Mouse (Mus musculus) cerebellum, adult 11 months (tissue): ENCODE data around the gene Hist1h3a.
"Not testable (repeated sequence)": the region's sequence is repeated elsewhere in the genome, so short reads cannot be mapped to it uniquely, and the experiment has no call there.

Experiments
- DNase-seq: peaks from one replicate; pipeline ENCODE4 v3.0.0; 2022

Hist1h3a gene

GRCm38 (mm10) chr13:23761871-23762821, at the start of gene Hist1h3a:
Gene Hist1h3a (minus strand): TSS chr13:23762386.
- DNase-seq, result peak; percentile 57

- DNase-seq, result no peak
Measured at GRCm38 (mm10) chr13:23806422-23807052, 44.4 kb upstream of the Hist1h3a start, which contains the start of gene Slc17a2. Gene Slc17a2 (plus strand): TSS chr13:23806993.

DNA sequence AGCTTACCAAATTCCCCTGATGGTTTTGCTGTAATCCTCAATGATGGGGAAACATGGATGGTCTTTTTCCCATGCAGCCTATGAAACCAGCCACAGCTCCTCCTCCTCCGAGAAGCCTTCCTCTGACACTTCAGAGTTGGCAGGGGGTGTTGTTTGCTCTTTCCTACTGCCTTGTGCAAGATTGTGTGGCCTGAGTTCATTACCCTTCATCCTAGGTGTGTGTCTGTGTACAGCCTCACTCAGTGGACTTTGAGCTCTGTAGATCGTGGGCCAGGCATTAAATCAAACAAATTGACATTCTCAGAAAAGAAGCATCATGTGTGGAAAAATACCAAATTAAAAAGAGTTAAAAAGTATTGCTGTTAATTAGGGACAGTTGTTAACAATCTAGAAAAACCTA, 42.3 kb upstream of the Hist1h3a start:
- no peak for DNase-seq

- DNase-seq, result no peak
Measured at GRCm38 (mm10) chr13:23799405-23799804, 37.2 kb upstream of the Hist1h3a start.

- DNase-seq, result peak; percentile 8
Measured at GRCm38 (mm10) chr13:23792520-23792919, 30.3 kb upstream of the Hist1h3a start.

GRCm38 (mm10) chr13:23779025-23779424, 16.8 kb upstream of the Hist1h3a start:
- no peak for DNase-seq

DNA sequence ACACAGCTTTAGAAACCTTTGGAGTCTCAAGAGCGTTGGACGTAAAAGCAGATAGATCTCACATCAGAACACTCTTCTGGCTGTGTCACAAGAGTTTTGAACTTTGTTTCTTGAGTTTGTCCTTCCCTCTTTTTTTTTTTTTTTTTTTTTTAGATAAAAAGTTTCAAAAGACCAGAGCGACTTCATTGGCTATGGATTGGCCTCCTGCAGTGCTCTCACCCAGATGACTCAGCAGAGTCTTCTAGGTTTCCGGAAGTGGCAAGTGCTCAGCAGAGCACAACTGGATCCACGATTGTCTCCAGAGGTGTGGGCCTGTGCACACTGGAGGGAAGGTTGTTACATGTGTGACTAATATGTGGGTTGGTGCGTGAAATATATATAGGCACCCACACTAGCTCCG, 16.2 kb upstream of the Hist1h3a start:
- no peak for DNase-seq

- no peak for DNase-seq
Measured at GRCm38 (mm10) chr13:23772561-23773313, 10.6 kb upstream of the Hist1h3a start.

DNA sequence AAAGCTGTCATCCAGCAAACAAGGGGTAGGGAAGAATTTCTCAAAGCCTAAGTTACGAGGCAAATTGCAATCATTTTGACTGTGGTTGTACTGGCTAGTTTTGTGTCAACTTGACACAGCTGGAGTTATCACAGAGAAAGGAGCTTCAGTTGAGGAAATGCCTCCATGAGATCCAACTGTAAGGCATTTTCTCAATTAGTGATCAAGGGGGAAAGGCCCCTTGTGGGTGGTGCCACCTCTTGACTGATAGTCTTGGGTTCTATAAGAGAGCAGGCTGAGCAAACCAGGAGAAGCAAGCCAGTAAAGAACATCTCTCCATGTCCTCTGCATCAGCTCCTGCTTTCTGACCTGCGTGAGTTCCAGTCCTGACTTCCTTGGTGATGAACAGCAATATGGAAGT, 7.4 kb upstream of the Hist1h3a start, which contains the start of gene Trim38:
Trim38 (plus strand) TSS at position 301 of the 400 bp plus-strand sequence.
- DNase-seq, result not testable (repeated sequence)

DNA sequence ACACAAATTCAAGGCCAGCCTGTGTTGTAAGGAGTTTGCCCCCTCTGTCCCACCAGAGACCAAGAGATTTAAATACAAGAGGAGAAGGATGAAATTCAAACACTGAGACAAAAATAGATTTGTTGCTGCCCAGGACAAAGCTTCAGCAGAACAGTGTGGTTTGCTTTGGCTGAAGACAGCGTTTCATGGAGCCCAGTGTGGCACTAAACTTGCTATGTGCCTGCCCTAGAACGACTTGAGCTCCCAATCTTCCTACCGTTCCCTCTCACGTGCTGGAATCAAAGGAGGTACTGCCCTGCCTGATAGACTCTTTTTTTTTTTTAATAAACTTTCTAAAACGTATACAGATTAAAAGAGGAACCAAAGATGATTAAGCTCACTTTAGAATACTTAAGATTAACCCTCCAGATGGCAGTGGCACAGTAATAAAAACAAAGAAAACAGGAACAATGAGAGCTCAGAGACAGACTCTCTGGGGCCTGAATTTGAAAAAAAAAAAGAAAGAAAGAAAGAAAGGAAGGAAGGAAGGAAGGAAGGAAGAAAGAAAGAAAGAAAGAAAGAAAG, 6.7 kb upstream of the Hist1h3a start:
- DNase-seq, result no peak

GRCm38 (mm10) chr13:23766772-23767171, 4.6 kb upstream of the Hist1h3a start:
- DNase-seq, result no peak

- no peak for DNase-seq
Measured at GRCm38 (mm10) chr13:23765172-23765513, 3.0 kb upstream of the Hist1h3a start.

DNA sequence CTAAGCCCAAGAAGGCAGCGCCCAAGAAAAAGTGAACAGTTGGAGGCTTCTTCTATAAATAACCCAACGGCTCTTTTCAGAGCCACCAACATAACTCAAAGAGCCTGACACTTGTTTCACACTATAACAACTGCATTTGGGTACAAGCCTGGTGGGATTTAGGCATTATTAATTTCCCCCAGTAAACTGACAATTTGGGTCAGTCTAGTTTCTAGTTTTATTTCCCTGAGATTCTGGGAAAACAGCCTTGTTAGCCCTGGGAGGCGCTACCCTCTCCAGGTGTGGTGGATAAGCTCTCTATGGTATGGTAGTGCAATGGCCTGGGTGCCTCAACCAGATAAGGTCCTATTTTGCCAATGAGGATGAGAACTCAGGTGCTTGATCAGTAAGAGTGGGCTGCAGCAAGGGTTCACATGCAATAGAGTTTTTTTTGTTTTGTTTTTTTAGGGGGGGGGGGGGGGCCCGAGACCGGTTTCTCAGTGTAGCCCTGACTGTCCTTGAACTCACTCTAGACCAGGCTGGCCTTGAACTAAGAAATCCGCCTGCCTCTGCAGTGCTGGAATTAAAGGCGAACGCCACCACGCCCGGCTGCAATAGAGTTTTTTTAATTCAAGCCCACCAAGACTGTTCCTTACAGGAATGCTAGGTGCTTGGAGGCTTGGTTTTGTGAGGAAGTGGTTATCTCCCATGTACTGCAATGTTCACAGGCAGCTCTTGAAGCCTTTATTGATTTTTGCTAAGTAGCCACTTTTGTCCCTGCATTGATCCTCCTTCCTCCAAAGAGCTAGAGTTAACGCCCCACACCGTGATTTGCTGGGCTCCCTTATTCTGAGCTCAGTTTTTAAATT, 2.4 kb upstream of the Hist1h3a start:
- no peak for DNase-seq

- DNase-seq, result peak; percentile 73
Measured at GRCm38 (mm10) chr13:23763586-23764323, 1.6 kb upstream of the Hist1h3a start, which contains the start of gene Hist1h1a. Gene Hist1h1a (plus strand): TSS chr13:23763666.

GRCm38 (mm10) chr13:23763242-23763585, 1.0 kb upstream of the Hist1h3a start:
- no peak for DNase-seq

DNA sequence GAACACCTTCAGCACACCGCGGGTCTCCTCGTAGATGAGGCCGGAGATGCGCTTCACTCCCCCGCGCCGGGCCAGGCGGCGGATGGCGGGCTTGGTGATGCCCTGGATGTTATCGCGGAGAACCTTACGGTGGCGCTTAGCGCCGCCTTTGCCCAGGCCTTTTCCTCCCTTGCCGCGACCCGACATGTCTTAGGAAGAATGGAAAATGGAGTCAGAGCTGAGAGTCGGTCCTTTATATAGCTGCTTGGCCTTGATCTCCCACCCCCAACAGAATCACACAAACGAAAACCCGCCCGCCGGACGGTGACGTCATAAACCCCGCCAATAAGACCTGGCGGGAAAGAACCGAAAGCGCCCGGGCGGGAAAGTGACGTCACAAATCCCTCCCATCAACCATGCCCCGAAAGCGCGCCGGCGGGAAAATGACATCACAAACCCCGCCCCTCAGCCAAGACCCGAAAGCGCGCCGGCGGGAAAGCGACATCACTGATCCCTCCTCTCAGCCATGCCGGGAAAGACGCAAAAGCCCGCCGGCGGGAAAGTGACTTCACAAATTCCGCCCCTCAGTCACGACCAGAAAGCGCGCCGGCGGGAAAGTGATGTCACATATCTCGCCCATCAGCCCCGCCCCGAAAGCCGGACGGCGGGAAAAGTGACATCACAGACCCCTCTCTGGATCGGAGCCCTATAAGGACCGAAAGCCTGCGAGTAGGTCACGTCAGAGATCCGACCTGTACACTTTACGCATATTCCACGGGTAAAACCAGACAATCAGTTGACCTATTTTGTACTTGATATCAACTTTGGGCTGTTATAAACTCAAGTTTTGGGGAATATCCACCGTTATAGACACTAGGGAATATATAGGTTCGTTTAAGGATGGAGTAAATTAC, 968 bp downstream of the Hist1h3a start, which contains the start of gene Hist1h4a:
Hist1h4a (minus strand) TSS at position 259 of the 893 bp plus-strand sequence.
- DNase-seq, result peak; percentile 98

DNA sequence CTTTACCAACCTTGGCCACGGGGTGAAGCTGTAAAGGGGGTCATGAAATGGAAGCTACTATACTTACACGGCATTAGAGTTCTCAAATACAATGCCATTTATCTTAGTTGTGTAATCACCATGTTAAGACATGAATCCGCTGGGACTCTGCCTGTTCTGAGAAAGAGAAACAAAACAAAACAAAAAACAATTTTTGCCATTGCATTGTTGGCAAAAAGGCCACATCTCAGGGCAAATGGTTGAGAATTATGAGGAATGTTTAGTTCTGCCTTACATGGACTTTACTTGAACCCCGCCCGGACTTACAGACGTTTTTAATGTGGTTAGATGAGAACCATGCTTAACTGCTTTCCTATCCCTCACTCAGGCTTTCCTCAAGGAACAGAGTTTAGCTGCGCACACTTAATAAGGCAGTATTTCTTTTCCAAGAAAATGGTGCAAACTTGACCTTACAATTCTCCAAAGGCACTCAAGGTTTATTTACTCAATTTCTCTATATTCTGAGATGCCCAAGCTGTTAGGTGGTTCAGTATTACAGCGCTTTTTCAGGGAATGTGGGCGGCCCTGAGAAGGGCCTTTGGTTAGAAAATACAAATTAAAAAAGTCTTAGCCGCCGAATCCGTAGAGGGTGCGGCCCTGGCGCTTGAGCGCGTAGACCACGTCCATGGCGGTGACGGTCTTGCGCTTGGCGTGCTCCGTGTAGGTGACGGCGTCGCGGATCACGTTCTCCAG, 1.8 kb downstream of the Hist1h3a start:
- DNase-seq, result no peak

- no peak for DNase-seq
Measured at GRCm38 (mm10) chr13:23759916-23760239, 2.3 kb downstream of the Hist1h3a start.

- no peak for DNase-seq
Measured at GRCm38 (mm10) chr13:23759251-23759771, 2.9 kb downstream of the Hist1h3a start.
